Mouse (Mus musculus): ENCODE measurements around the gene Zbtb24. TPM values are rescaled to one million over a fixed set of nuclear protein-coding genes. Genes with fewer than 3 reads are reported as not detected.

Gene Zbtb24
- polyA plus RNA-seq, 1 experiment from 2014 or later: 20.1 TPM

GRCm38 (mm10) chr10:41420496-41421200 lies 29.5 kb upstream of the Zbtb24 start:
- DNase-seq (ENCODE audit: low spot score) (no peak), ATAC-seq (ENCODE audit: low FRiP score) (no peak)
- Histone ChIP-seq H3K9ac (ENCODE audit: low read depth, low read length) (no peak overlapping the region), H3K4me2 (replicated peaks; ENCODE audit: low read depth, low read length) (no peak overlapping the region), H3K4me3 (ENCODE audit: low read depth, low read length) (no peak overlapping the region), H3K4me1 (replicated peaks; ENCODE audit: control insufficient read depth, insufficient read depth, low read length) (no peaks in the 10 kb centered on the region), H3K27ac (ENCODE audit: low read depth, low read length) (no peak overlapping the region), H3K27me3 (ENCODE audit: control insufficient read depth, insufficient read depth, low read length) (no peaks in the 10 kb centered on the region), H3K36me3 (ENCODE audit: control insufficient read depth, insufficient read depth, low read length) (no peaks in the 10 kb centered on the region), H3K9me3 (ENCODE audit: control insufficient read depth, low read length) (no peaks in the 10 kb centered on the region)
- 75% methylated on average over 9 of the region's 9 CpGs for WGBS

GRCm38 (mm10) chr10:41423681-41424080 lies 26.5 kb upstream of the Zbtb24 start:
- Histone ChIP-seq H3K4me1 (replicated peaks; ENCODE audit: control insufficient read depth, insufficient read depth, low read length) (no peaks in the 10 kb centered on the region), H3K27ac (ENCODE audit: low read depth, low read length) (no peak overlapping the region), H3K4me2 (replicated peaks; ENCODE audit: low read depth, low read length) (no peak overlapping the region), H3K4me3 (ENCODE audit: low read depth, low read length) (no peak overlapping the region), H3K9ac (ENCODE audit: low read depth, low read length) (no peak overlapping the region), H3K36me3 (ENCODE audit: control insufficient read depth, insufficient read depth, low read length) (no peaks in the 10 kb centered on the region), H3K9me3 (ENCODE audit: control insufficient read depth, low read length) (no peaks in the 10 kb centered on the region), H3K27me3 (ENCODE audit: control insufficient read depth, insufficient read depth, low read length) (no peaks in the 10 kb centered on the region)
- WGBS: 80% methylated on average over 2 of the region's 2 CpGs
- no peak for ATAC-seq (ENCODE audit: low FRiP score)
- DNase-seq (ENCODE audit: low spot score): no peak

GRCm38 (mm10) chr10:41426368-41426767 lies 23.8 kb upstream of the Zbtb24 start:
- Histone ChIP-seq H3K9me3 (ENCODE audit: control insufficient read depth, low read length) (no peaks in the 10 kb centered on the region), H3K36me3 (ENCODE audit: control insufficient read depth, insufficient read depth, low read length) (no peaks in the 10 kb centered on the region), H3K4me2 (replicated peaks; ENCODE audit: low read depth, low read length) (no peak overlapping the region), H3K27me3 (ENCODE audit: control insufficient read depth, insufficient read depth, low read length) (no peaks in the 10 kb centered on the region), H3K9ac (ENCODE audit: low read depth, low read length) (no peak overlapping the region), H3K4me1 (replicated peaks; ENCODE audit: control insufficient read depth, insufficient read depth, low read length) (no peaks in the 10 kb centered on the region), H3K27ac (ENCODE audit: low read depth, low read length) (no peak overlapping the region), H3K4me3 (ENCODE audit: low read depth, low read length) (no peak overlapping the region)
- DNase-seq (ENCODE audit: low spot score) (no peak), ATAC-seq (ENCODE audit: low FRiP score) (no peak)
- 53% methylated on average over 6 of the region's 6 CpGs for WGBS

- DNase-seq (ENCODE audit: low spot score) (peak; percentile 52), ATAC-seq (ENCODE audit: low FRiP score) (no peak)
- WGBS: 27% methylated on average over 4 of the region's 4 CpGs
- H3K9me3 ChIP-seq (ENCODE audit: control insufficient read depth, low read length): no peaks in the 10 kb centered on the region
- H3K36me3 ChIP-seq (ENCODE audit: control insufficient read depth, insufficient read depth, low read length): no peaks in the 10 kb centered on the region
- H3K9ac ChIP-seq (ENCODE audit: low read depth, low read length): no peak overlapping the region
- no peaks in the 10 kb centered on the region for H3K4me1 ChIP-seq (replicated peaks; ENCODE audit: control insufficient read depth, insufficient read depth, low read length)
- H3K27me3 ChIP-seq (ENCODE audit: control insufficient read depth, insufficient read depth, low read length): peaks cover 4% of the 10 kb centered on the region; the same call in 1 of the 2 replicates
- no peak overlapping the region for H3K4me3 ChIP-seq (ENCODE audit: low read depth, low read length)
- H3K27ac ChIP-seq (ENCODE audit: low read depth, low read length): no peak overlapping the region
- H3K4me2 ChIP-seq (replicated peaks; ENCODE audit: low read depth, low read length): no peak overlapping the region
These were observed 15.6 kb upstream of the Zbtb24 start for GRCm38 (mm10) chr10:41434624-41435023.

GRCm38 (mm10) chr10:41435141-41435540 lies 15.0 kb upstream of the Zbtb24 start:
- H3K4me1 ChIP-seq (replicated peaks; ENCODE audit: control insufficient read depth, insufficient read depth, low read length): no peaks in the 10 kb centered on the region
- no peak overlapping the region for H3K9ac ChIP-seq (ENCODE audit: low read depth, low read length)
- H3K27me3 ChIP-seq (ENCODE audit: control insufficient read depth, insufficient read depth, low read length): peaks cover 4% of the 10 kb centered on the region; the same call in 1 of the 2 replicates
- no peak for ATAC-seq (ENCODE audit: low FRiP score)
- WGBS: 49% methylated on average over 3 of the region's 3 CpGs
- H3K9me3 ChIP-seq (ENCODE audit: control insufficient read depth, low read length): no peaks in the 10 kb centered on the region
- DNase-seq (ENCODE audit: low spot score): no peak
- no peak overlapping the region for H3K4me2 ChIP-seq (replicated peaks; ENCODE audit: low read depth, low read length)
- H3K36me3 ChIP-seq (ENCODE audit: control insufficient read depth, insufficient read depth, low read length): no peaks in the 10 kb centered on the region
- no peak overlapping the region for H3K27ac ChIP-seq (ENCODE audit: low read depth, low read length)
- H3K4me3 ChIP-seq (ENCODE audit: low read depth, low read length): no peak overlapping the region

GRCm38 (mm10) chr10:41448216-41448615 lies 2.0 kb upstream of the Zbtb24 start:
- Histone ChIP-seq H3K27me3 (ENCODE audit: control insufficient read depth, insufficient read depth, low read length) (no peaks in the 10 kb centered on the region), H3K9ac (ENCODE audit: low read depth, low read length) (no peak overlapping the region), H3K9me3 (ENCODE audit: control insufficient read depth, low read length) (no peaks in the 10 kb centered on the region), H3K4me3 (ENCODE audit: low read depth, low read length) (no peak overlapping the region), H3K4me1 (replicated peaks; ENCODE audit: control insufficient read depth, insufficient read depth, low read length) (0 out of 2 replicates have a peak, but pooled peaks cover 2% of the 10 kb centered on the region), H3K4me2 (replicated peaks; ENCODE audit: low read depth, low read length) (no peak overlapping the region), H3K36me3 (ENCODE audit: control insufficient read depth, insufficient read depth, low read length) (no peaks in the 10 kb centered on the region), H3K27ac (ENCODE audit: low read depth, low read length) (no peak overlapping the region)
- 86% methylated on average over 1 of the region's 1 CpGs for WGBS
- ATAC-seq (ENCODE audit: low FRiP score) (no peak), DNase-seq (ENCODE audit: low spot score) (no peak)

GRCm38 (mm10) chr10:41449684-41450083 lies 499 bp upstream of the Zbtb24 start:
- Histone ChIP-seq H3K4me3 (ENCODE audit: low read depth, low read length) (peak overlapping the region; percentile 76), H3K4me1 (replicated peaks; ENCODE audit: control insufficient read depth, insufficient read depth, low read length) (0 out of 2 replicates have a peak, but pooled peaks cover 2% of the 10 kb centered on the region), H3K4me2 (replicated peaks; ENCODE audit: low read depth, low read length) (peak overlapping the region; percentile 75), H3K27me3 (ENCODE audit: control insufficient read depth, insufficient read depth, low read length) (no peaks in the 10 kb centered on the region), H3K36me3 (ENCODE audit: control insufficient read depth, insufficient read depth, low read length) (no peaks in the 10 kb centered on the region), H3K9ac (ENCODE audit: low read depth, low read length) (peak overlapping the region; percentile 69), H3K9me3 (ENCODE audit: control insufficient read depth, low read length) (no peaks in the 10 kb centered on the region), H3K27ac (ENCODE audit: low read depth, low read length) (peak overlapping the region; percentile 65; the same call in 1 of the 2 replicates)
- no peak for DNase-seq (ENCODE audit: low spot score)
- 15% methylated on average over 14 of the region's 14 CpGs for WGBS
- ATAC-seq (ENCODE audit: low FRiP score): peak; percentile 84

GRCm38 (mm10) chr10:41450780-41451522 lies 768 bp downstream of the Zbtb24 start:
- peak; percentile 6; the same call in 1 of the 2 replicates for ATAC-seq (ENCODE audit: low FRiP score)
- peak overlapping the region; percentile 61 for H3K4me2 ChIP-seq (replicated peaks; ENCODE audit: low read depth, low read length)
- H3K9ac ChIP-seq (ENCODE audit: low read depth, low read length): peak overlapping the region; percentile 64
- no peak overlapping the region for H3K27ac ChIP-seq (ENCODE audit: low read depth, low read length)
- no peaks in the 10 kb centered on the region for H3K36me3 ChIP-seq (ENCODE audit: control insufficient read depth, insufficient read depth, low read length)
- H3K9me3 ChIP-seq (ENCODE audit: control insufficient read depth, low read length): no peaks in the 10 kb centered on the region
- peak overlapping the region; percentile 76 for H3K4me3 ChIP-seq (ENCODE audit: low read depth, low read length)
- WGBS: 59% methylated on average over 18 of the region's 18 CpGs
- DNase-seq (ENCODE audit: low spot score): no peak
- H3K4me1 ChIP-seq (replicated peaks; ENCODE audit: control insufficient read depth, insufficient read depth, low read length): 0 out of 2 replicates have a peak, but pooled peaks cover 2% of the 10 kb centered on the region
- H3K27me3 ChIP-seq (ENCODE audit: control insufficient read depth, insufficient read depth, low read length): no peaks in the 10 kb centered on the region
